Mouse (Mus musculus) heart, postnatal 0 days (tissue): ENCODE results near the gene Ccdc184.

ENCODE experiments used
- CTCF ChIP-seq: IDR thresholded peaks from 2 replicates; pipeline ENCODE4 v1.5.1; 2016; ENCODE audit warnings: antibody characterized with exemption, control low read depth, low read depth
- EP300 ChIP-seq: IDR thresholded peaks from 2 replicates; pipeline ENCODE4 v1.6.1; 2016; ENCODE audit warnings: antibody characterized with exemption, low read depth

GRCm38 (mm10) chr15:98167645-98168621 is 975 bp downstream of the Ccdc184 start:
- TF ChIP-seq CTCF, result no peak
- no peak for TF ChIP-seq EP300
